Mouse (Mus musculus) midbrain, embryonic 16.5 days (tissue): ENCODE results near the gene Susd4. TPM values are rescaled to one million over a fixed set of nuclear protein-coding genes. Genes with fewer than 3 reads are reported as not detected.
A peak's percentile ranks its signal among the peaks of the same experiment; 100 is the strongest.

ENCODE experiments used
- ATAC-seq: fragments of 200-750 bp; cut with Nextera tagmentation; 2 replicates; pipeline ENCODE4 v1.8.0; 2017; ENCODE audit warnings: moderate TSS enrichment
- H3K27ac ChIP-seq: fragments of 300-500 bp; sonication (generic); 2 replicates; pipeline ENCODE4 v1.5.1; 2014; ENCODE audit warnings: mild to moderate bottlenecking, low read length, mixed read lengths
- H3K27me3 ChIP-seq: fragments of 300-500 bp; sonication (generic); 2 replicates; pipeline ENCODE4 v1.6.1; 2014; ENCODE audit warnings: low read depth, low read length, mixed read lengths; ENCODE audit not compliant: control insufficient read depth, insufficient read depth
- H3K36me3 ChIP-seq: fragments of 300-500 bp; sonication (generic); 2 replicates; pipeline ENCODE4 v1.6.1; 2014; ENCODE audit warnings: mild to moderate bottlenecking, low read length, moderate library complexity, mixed read lengths; ENCODE audit not compliant: control insufficient read depth, insufficient read depth
- H3K4me1 ChIP-seq: fragments of 300-500 bp; sonication (generic); 2 replicates; pipeline ENCODE4 v1.6.1; 2014; ENCODE audit warnings: mild to moderate bottlenecking, low read length, mixed read lengths; ENCODE audit not compliant: control insufficient read depth, insufficient read depth
- H3K4me2 ChIP-seq: fragments of 300-500 bp; sonication (generic); 2 replicates; pipeline ENCODE4 v1.6.1; 2014; ENCODE audit warnings: mild to moderate bottlenecking, low read length, mixed read lengths
- H3K4me3 ChIP-seq: fragments of 300-500 bp; sonication (generic); 2 replicates; pipeline ENCODE4 v1.5.1; 2014; ENCODE audit warnings: low read depth, mild to moderate bottlenecking, low read length, moderate library complexity, mixed read lengths
- H3K9ac ChIP-seq: fragments of 300-500 bp; sonication (generic); 2 replicates; pipeline ENCODE4 v1.6.1; 2014; ENCODE audit warnings: low read depth, low read length, mixed read lengths
- H3K9me3 ChIP-seq: fragments of 300-500 bp; sonication (generic); replicated peaks from 2 replicates; pipeline ENCODE4 v1.6.1; 2014; ENCODE audit warnings: mild to moderate bottlenecking, low read length, mixed read lengths; ENCODE audit not compliant: control insufficient read depth, poor library complexity, severe bottlenecking
- WGBS: fragments of 180-500 bp; shearing (Covaris S2); extraction: QIAGEN DNeasy Blood & Tissue Kit; methylation state at CpG from one replicate; pipeline ENCODE4 v1.1.7; 2014; 5-methylcytosine and 5-hydroxymethylcytosine counted together
- polyA plus RNA-seq: library from polyadenylated mRNA; unstranded; fragments of >200 nt; fragmentation: Nextera tagmentation; extraction: Ambion mirVana; gene quantifications from 2 replicates; pipeline ENCODE4 v1.2.1, GENCODE M21; 2015

Gene Susd4
- polyA plus RNA-seq, 1 experiment from 2014 or later = 89.4 TPM

GRCm38 (mm10) chr1:182856636-182857035 lies 93.0 kb downstream of the Susd4 start:
- H3K9ac ChIP-seq = no peak overlapping the region
- 70% methylated on average over 13 of the region's 13 CpGs for WGBS

GRCm38 (mm10) chr1:182861671-182862358 lies 98.2 kb downstream of the Susd4 start:
- H3K27me3 ChIP-seq = no peaks in the 10 kb centered on the region
- no peak overlapping the region for H3K9ac ChIP-seq
- H3K4me2 ChIP-seq = no peak overlapping the region
- no peak overlapping the region for H3K27ac ChIP-seq
- H3K36me3 ChIP-seq = no peaks in the 10 kb centered on the region
- H3K9me3 ChIP-seq = no peaks in the 10 kb centered on the region
- no peak overlapping the region for H3K4me3 ChIP-seq
- H3K4me1 ChIP-seq = no peaks in the 10 kb centered on the region
- ATAC-seq = no peak
- 52% methylated on average over 7 of the region's 7 CpGs for WGBS

More at GRCm38 (mm10) chr1:182856636-182857035, 93.0 kb downstream of the Susd4 start:
- H3K27me3 ChIP-seq = no peaks in the 10 kb centered on the region
- no peak overlapping the region for H3K4me3 ChIP-seq
- H3K4me2 ChIP-seq = no peak overlapping the region
- H3K36me3 ChIP-seq = no peaks in the 10 kb centered on the region
- no peaks in the 10 kb centered on the region for H3K9me3 ChIP-seq
- H3K27ac ChIP-seq = no peak overlapping the region
- ATAC-seq = no peak
- 0 out of 2 replicates have a peak, but pooled peaks cover 3% of the 10 kb centered on the region for H3K4me1 ChIP-seq

GRCm38 (mm10) chr1:182863396-182863795 lies 99.7 kb downstream of the Susd4 start:
- Histone ChIP-seq H3K4me3 (no peak overlapping the region), H3K4me1 (peaks cover 4% of the 10 kb centered on the region; the same call in 1 of the 2 replicates), H3K27me3 (no peaks in the 10 kb centered on the region), H3K9me3 (no peaks in the 10 kb centered on the region), H3K36me3 (no peaks in the 10 kb centered on the region), H3K27ac (no peak overlapping the region), H3K4me2 (no peak overlapping the region), H3K9ac (no peak overlapping the region)
- WGBS = 88% methylated on average over 6 of the region's 6 CpGs
- no peak for ATAC-seq

GRCm38 (mm10) chr1:182867886-182868285 lies 104.2 kb downstream of the Susd4 start:
- H3K36me3 ChIP-seq = 0 out of 2 replicates have a peak, but pooled peaks cover 3% of the 10 kb centered on the region
- no peak overlapping the region for H3K27ac ChIP-seq
- WGBS = 97% methylated on average over 3 of the region's 3 CpGs
- no peak overlapping the region for H3K4me3 ChIP-seq
- H3K9ac ChIP-seq = no peak overlapping the region
- no peaks in the 10 kb centered on the region; the same call in 1 of the 2 replicates for H3K9me3 ChIP-seq
- peaks cover 10% of the 10 kb centered on the region; the same call in 1 of the 2 replicates for H3K4me1 ChIP-seq
- 0 out of 2 replicates have a peak, but pooled peaks have one; percentile 3 for ATAC-seq
- no peaks in the 10 kb centered on the region for H3K27me3 ChIP-seq
- H3K4me2 ChIP-seq = no peak overlapping the region

- Histone ChIP-seq H3K9me3 (no peaks in the 10 kb centered on the region; the same call in 1 of the 2 replicates), H3K4me2 (no peak overlapping the region), H3K4me1 (peaks cover 10% of the 10 kb centered on the region; the same call in 1 of the 2 replicates), H3K36me3 (0 out of 2 replicates have a peak, but pooled peaks cover 3% of the 10 kb centered on the region), H3K9ac (peak overlapping the region; percentile 5; the same call in 1 of the 2 replicates), H3K27ac (peak overlapping the region; percentile 23), H3K27me3 (no peaks in the 10 kb centered on the region), H3K4me3 (no peak overlapping the region)
- peak; percentile 73 for ATAC-seq
- 32% methylated on average over 14 of the region's 14 CpGs for WGBS
Measured at GRCm38 (mm10) chr1:182868432-182869113, 104.9 kb downstream of the Susd4 start.

GRCm38 (mm10) chr1:182869114-182869456 lies 105.4 kb downstream of the Susd4 start:
- H3K4me1 ChIP-seq = peaks cover 10% of the 10 kb centered on the region; the same call in 1 of the 2 replicates
- 18% methylated on average over 6 of the region's 6 CpGs for WGBS
- no peak overlapping the region for H3K4me2 ChIP-seq
- ATAC-seq = 0 out of 2 replicates have a peak, but pooled peaks have one; percentile 20
- H3K36me3 ChIP-seq = 0 out of 2 replicates have a peak, but pooled peaks cover 3% of the 10 kb centered on the region
- peak overlapping the region; percentile 5; the same call in 1 of the 2 replicates for H3K9ac ChIP-seq
- H3K27ac ChIP-seq = peak overlapping the region; percentile 23; the same call in 1 of the 2 replicates
- no peaks in the 10 kb centered on the region; the same call in 1 of the 2 replicates for H3K9me3 ChIP-seq
- no peak overlapping the region for H3K4me3 ChIP-seq
- no peaks in the 10 kb centered on the region for H3K27me3 ChIP-seq

- Histone ChIP-seq H3K27ac (no peak overlapping the region), H3K27me3 (no peaks in the 10 kb centered on the region; the same call in 1 of the 2 replicates), H3K4me2 (no peak overlapping the region), H3K9ac (no peak overlapping the region), H3K36me3 (peaks cover 6% of the 10 kb centered on the region; the same call in 1 of the 2 replicates), H3K9me3 (no peaks in the 10 kb centered on the region), H3K4me1 (no peaks in the 10 kb centered on the region), H3K4me3 (no peak overlapping the region)
- WGBS = 90% methylated on average over 5 of the region's 5 CpGs
- no peak for ATAC-seq
Measured at GRCm38 (mm10) chr1:182878156-182878555, 114.5 kb downstream of the Susd4 start.

- no peaks in the 10 kb centered on the region for H3K4me1 ChIP-seq
- H3K9ac ChIP-seq = no peak overlapping the region
- no peak overlapping the region for H3K27ac ChIP-seq
- peaks cover 6% of the 10 kb centered on the region; the same call in 1 of the 2 replicates for H3K36me3 ChIP-seq
- no peaks in the 10 kb centered on the region for H3K9me3 ChIP-seq
- H3K27me3 ChIP-seq = no peaks in the 10 kb centered on the region; the same call in 1 of the 2 replicates
- no peak for ATAC-seq
- no peak overlapping the region for H3K4me2 ChIP-seq
- WGBS = 90% methylated on average over 4 of the region's 4 CpGs
- H3K4me3 ChIP-seq = no peak overlapping the region
Measured at GRCm38 (mm10) chr1:182878719-182879118, 115.1 kb downstream of the Susd4 start.
